Mouse (Mus musculus): ENCODE data around the gene Lrrc2. TPM values are rescaled to one million over a fixed set of nuclear protein-coding genes. Genes with fewer than 3 reads are reported as not detected.
A peak's percentile ranks its signal among the peaks of the same experiment; 100 is the strongest.

Gene Lrrc2
- polyA plus RNA-seq, 2 experiments: 0.04 to 0.08 TPM

GRCm38 (mm10) chr9:110922759-110923158, 28.6 kb upstream of the Lrrc2 start:
- H3K4me3 ChIP-seq (replicated peaks; ENCODE audit: low read length): no peak overlapping the region
- TF ChIP-seq POLR2A (IDR thresholded peaks at IDR 0.05; ENCODE audit: borderline replicate concordance, extremely low read depth, insufficient read depth, insufficient read length): no peak
- DNase-seq (ENCODE audit: low spot score) (peak; percentile 73), ATAC-seq (ENCODE audit: low FRiP score, low read depth) (no peak)
- H3K4me1 ChIP-seq (ENCODE audit: control insufficient read depth, insufficient read depth, low read length): no peaks in the 10 kb centered on the region
- no peak overlapping the region for H3K9ac ChIP-seq (ENCODE audit: low read depth, low read length, severe bottlenecking)
- no peaks in the 10 kb centered on the region for H3K9me3 ChIP-seq (ENCODE audit: control insufficient read depth, low read length)
- WGBS: 14% methylated on average over 7 of the region's 7 CpGs
- no peak overlapping the region for H3K27ac ChIP-seq (replicated peaks; ENCODE audit: low read depth, low read length)
- no peaks in the 10 kb centered on the region for H3K27me3 ChIP-seq (ENCODE audit: control insufficient read depth, insufficient read depth, low read length)
- H3K4me2 ChIP-seq (replicated peaks; ENCODE audit: low read depth, low read length, severe bottlenecking): no peak overlapping the region
- H3K36me3 ChIP-seq (ENCODE audit: control insufficient read depth, insufficient read depth, low read length): no peaks in the 10 kb centered on the region

- DNase-seq (ENCODE audit: low spot score) (no peak), ATAC-seq (ENCODE audit: low FRiP score, low read depth) (no peak)
- no peaks in the 10 kb centered on the region for H3K4me1 ChIP-seq (ENCODE audit: control insufficient read depth, insufficient read depth, low read length)
- no peaks in the 10 kb centered on the region for H3K27me3 ChIP-seq (ENCODE audit: control insufficient read depth, insufficient read depth, low read length)
- no peak for TF ChIP-seq POLR2A (IDR thresholded peaks at IDR 0.05; ENCODE audit: borderline replicate concordance, extremely low read depth, insufficient read depth, insufficient read length)
- H3K27ac ChIP-seq (replicated peaks; ENCODE audit: low read depth, low read length): no peak overlapping the region
- no peaks in the 10 kb centered on the region for H3K9me3 ChIP-seq (ENCODE audit: control insufficient read depth, low read length)
- no peak overlapping the region for H3K4me3 ChIP-seq (replicated peaks; ENCODE audit: low read length)
- H3K9ac ChIP-seq (ENCODE audit: low read depth, low read length, severe bottlenecking): no peak overlapping the region
- no peaks in the 10 kb centered on the region for H3K36me3 ChIP-seq (ENCODE audit: control insufficient read depth, insufficient read depth, low read length)
- no peak overlapping the region for H3K4me2 ChIP-seq (replicated peaks; ENCODE audit: low read depth, low read length, severe bottlenecking)
- WGBS: 71% methylated on average over 6 of the region's 6 CpGs
These were observed 19.8 kb upstream of the Lrrc2 start for GRCm38 (mm10) chr9:110931573-110931972.

- H3K4me2 ChIP-seq (replicated peaks; ENCODE audit: low read depth, low read length, severe bottlenecking): no peak overlapping the region
- no peak overlapping the region for H3K27ac ChIP-seq (replicated peaks; ENCODE audit: low read depth, low read length)
- H3K9ac ChIP-seq (ENCODE audit: low read depth, low read length, severe bottlenecking): no peak overlapping the region
- no peak overlapping the region for H3K4me3 ChIP-seq (replicated peaks; ENCODE audit: low read length)
- ATAC-seq (ENCODE audit: low FRiP score, low read depth) (no peak), DNase-seq (ENCODE audit: low spot score) (no peak)
- no peaks in the 10 kb centered on the region for H3K36me3 ChIP-seq (ENCODE audit: control insufficient read depth, insufficient read depth, low read length)
- H3K4me1 ChIP-seq (ENCODE audit: control insufficient read depth, insufficient read depth, low read length): no peaks in the 10 kb centered on the region
- no peaks in the 10 kb centered on the region for H3K27me3 ChIP-seq (ENCODE audit: control insufficient read depth, insufficient read depth, low read length)
- no peak for TF ChIP-seq POLR2A (IDR thresholded peaks at IDR 0.05; ENCODE audit: borderline replicate concordance, extremely low read depth, insufficient read depth, insufficient read length)
- 84% methylated on average over 12 of the region's 12 CpGs for WGBS
- H3K9me3 ChIP-seq (ENCODE audit: control insufficient read depth, low read length): no peaks in the 10 kb centered on the region
These were observed 17.4 kb upstream of the Lrrc2 start for GRCm38 (mm10) chr9:110933850-110934437.

GRCm38 (mm10) chr9:110935941-110936340, 15.4 kb upstream of the Lrrc2 start:
- no peak for DNase-seq (ENCODE audit: low spot score)
- Histone ChIP-seq H3K4me2 (replicated peaks; ENCODE audit: low read depth, low read length, severe bottlenecking) (no peak overlapping the region), H3K4me3 (replicated peaks; ENCODE audit: low read length) (no peak overlapping the region), H3K27ac (replicated peaks; ENCODE audit: low read depth, low read length) (no peak overlapping the region), H3K9ac (ENCODE audit: low read depth, low read length, severe bottlenecking) (no peak overlapping the region), H3K9me3 (ENCODE audit: control insufficient read depth, low read length) (no peaks in the 10 kb centered on the region), H3K27me3 (ENCODE audit: control insufficient read depth, insufficient read depth, low read length) (no peaks in the 10 kb centered on the region), H3K4me1 (ENCODE audit: control insufficient read depth, insufficient read depth, low read length) (no peaks in the 10 kb centered on the region), H3K36me3 (ENCODE audit: control insufficient read depth, insufficient read depth, low read length) (no peaks in the 10 kb centered on the region)
- TF ChIP-seq POLR2A (IDR thresholded peaks at IDR 0.05; ENCODE audit: borderline replicate concordance, extremely low read depth, insufficient read depth, insufficient read length): no peak
- WGBS: 87% methylated on average over 7 of the region's 7 CpGs
- no peak for ATAC-seq (ENCODE audit: low FRiP score, low read depth)

- DNase-seq (ENCODE audit: low spot score): no peak
- no peaks in the 10 kb centered on the region for H3K27me3 ChIP-seq (ENCODE audit: control insufficient read depth, insufficient read depth, low read length)
- no peak overlapping the region for H3K4me3 ChIP-seq (replicated peaks; ENCODE audit: low read length)
- no peaks in the 10 kb centered on the region for H3K9me3 ChIP-seq (ENCODE audit: control insufficient read depth, low read length)
- H3K4me1 ChIP-seq (ENCODE audit: control insufficient read depth, insufficient read depth, low read length): no peaks in the 10 kb centered on the region
- H3K27ac ChIP-seq (replicated peaks; ENCODE audit: low read depth, low read length): no peak overlapping the region
- no peak overlapping the region for H3K4me2 ChIP-seq (replicated peaks; ENCODE audit: low read depth, low read length, severe bottlenecking)
- WGBS: 68% methylated on average over 12 of the region's 12 CpGs
- no peak overlapping the region for H3K9ac ChIP-seq (ENCODE audit: low read depth, low read length, severe bottlenecking)
- H3K36me3 ChIP-seq (ENCODE audit: control insufficient read depth, insufficient read depth, low read length): no peaks in the 10 kb centered on the region
- ATAC-seq (ENCODE audit: low FRiP score, low read depth): no peak
- TF ChIP-seq POLR2A (IDR thresholded peaks at IDR 0.05; ENCODE audit: borderline replicate concordance, extremely low read depth, insufficient read depth, insufficient read length): no peak
These were observed 13.5 kb upstream of the Lrrc2 start for GRCm38 (mm10) chr9:110937506-110938490.

Measured in limb, embryonic 14.5 days (tissue).